Mouse (Mus musculus): ENCODE results near the gene Ten1. TPM values are rescaled to one million over a fixed set of nuclear protein-coding genes. Genes with fewer than 3 reads are reported as not detected.

Ten1 gene
- polyA plus RNA-seq, 1 experiment from 2014 or later: 57.4 TPM

DNA sequence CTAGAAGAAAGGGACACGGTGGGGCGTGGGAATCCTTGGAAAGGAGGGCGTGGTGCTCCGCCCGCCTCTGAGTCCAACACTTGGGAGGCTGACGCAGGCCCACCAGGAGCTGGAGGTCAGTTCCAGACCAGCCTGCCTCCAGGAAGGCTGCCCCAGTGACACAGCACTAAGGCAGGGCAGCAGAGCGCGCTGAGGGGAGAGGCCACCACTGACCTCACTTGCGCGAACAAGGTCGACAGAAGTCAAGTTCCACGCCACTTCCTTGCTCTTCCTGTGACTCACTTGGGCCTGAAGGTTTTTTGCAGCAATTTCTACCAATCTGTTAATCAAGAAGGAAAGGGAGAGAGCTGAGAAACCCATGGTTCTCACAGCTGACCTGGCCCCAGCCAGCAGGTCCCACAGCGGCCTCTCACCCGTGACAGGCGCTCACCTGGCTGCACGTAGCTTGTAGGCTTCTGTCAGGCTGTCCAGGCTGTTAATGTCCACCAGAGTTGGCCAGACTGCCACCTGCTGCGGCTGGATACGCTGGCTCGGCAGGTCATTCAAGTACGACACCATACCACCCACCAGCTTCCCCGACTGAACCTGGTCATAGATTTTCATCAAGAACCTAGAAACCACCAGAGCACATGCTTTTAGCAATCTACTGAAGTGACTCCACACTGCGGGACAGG lies 23.7 kb upstream of the Ten1 start:
- Histone ChIP-seq H3K9me3 (no peaks in the 10 kb centered on the region), H3K27me3 (no peaks in the 10 kb centered on the region), H3K4me3 (replicated peaks) (no peak overlapping the region), H3K27ac (no peak overlapping the region), H3K36me3 (replicated peaks) (peaks cover 70% of the 10 kb centered on the region), H3K9ac (no peak overlapping the region), H3K4me1 (no peaks in the 10 kb centered on the region), H3K4me2 (no peak overlapping the region)
- 92% methylated on average over 22 of the region's 22 CpGs for WGBS
- ATAC-seq (ENCODE audit: low FRiP score): no peak

DNA sequence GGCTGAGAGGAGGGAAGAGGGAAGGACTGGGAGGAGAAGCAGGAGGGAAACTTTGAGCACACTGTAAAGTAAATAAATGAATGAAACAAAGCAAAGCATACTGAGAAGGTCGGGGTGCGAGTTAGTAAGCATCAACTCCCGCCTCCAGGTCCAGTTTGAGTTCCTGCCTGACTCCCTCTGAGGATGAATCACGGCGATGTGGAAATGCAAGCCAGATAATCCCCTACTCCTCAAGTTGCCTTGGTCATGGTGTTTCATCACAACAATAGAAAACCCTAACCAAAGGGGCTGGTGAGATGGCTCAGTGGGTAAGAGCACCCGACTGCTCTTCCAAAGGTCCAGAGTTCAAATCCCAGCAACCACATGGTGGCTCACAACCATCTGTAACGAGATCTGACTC lies 22.6 kb upstream of the Ten1 start:
- Histone ChIP-seq H3K4me2 (no peak overlapping the region), H3K27ac (no peak overlapping the region), H3K27me3 (no peaks in the 10 kb centered on the region), H3K4me1 (no peaks in the 10 kb centered on the region), H3K36me3 (replicated peaks) (peaks cover 80% of the 10 kb centered on the region), H3K9me3 (no peaks in the 10 kb centered on the region), H3K4me3 (replicated peaks) (no peak overlapping the region), H3K9ac (no peak overlapping the region)
- ATAC-seq (ENCODE audit: low FRiP score): no peak
- WGBS: 89% methylated on average over 7 of the region's 7 CpGs

DNA sequence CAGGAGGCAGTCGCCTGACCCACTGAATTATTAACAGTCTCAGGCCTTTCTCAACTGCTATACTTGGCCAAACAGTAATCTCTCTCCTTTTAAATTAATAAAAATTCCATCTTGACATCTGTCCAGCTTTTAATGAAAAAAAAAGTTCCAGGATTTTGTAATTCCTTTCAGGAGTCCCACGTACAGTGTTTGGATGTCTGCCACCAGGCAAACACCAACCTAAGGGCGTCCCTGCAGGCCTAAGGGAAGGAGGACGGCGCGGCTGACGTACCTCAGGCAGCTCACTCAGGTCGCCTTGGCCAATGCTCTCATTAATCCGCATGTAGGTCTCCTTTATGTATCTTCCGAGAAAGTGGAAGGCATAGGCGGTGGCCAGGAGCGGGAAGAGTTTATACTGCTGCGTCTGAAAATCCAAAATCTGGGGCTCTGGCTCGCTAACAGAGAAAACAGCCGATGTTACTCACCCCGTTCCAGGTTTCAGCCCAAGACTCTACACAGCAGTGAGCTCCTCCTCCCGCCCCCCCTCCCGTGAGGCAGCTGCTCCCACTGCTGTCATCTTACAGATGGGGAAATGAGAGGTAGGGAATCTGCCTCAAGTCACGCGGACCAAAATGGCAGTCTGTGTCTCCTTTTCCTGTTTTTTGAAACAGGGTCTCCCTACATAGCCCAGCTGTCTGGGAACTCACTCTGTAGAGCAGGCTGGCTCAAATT lies 20.1 kb upstream of the Ten1 start:
- Histone ChIP-seq H3K36me3 (replicated peaks) (peaks cover 77% of the 10 kb centered on the region), H3K4me3 (replicated peaks) (no peak overlapping the region), H3K9ac (no peak overlapping the region), H3K27ac (no peak overlapping the region), H3K9me3 (no peaks in the 10 kb centered on the region), H3K4me1 (no peaks in the 10 kb centered on the region), H3K27me3 (no peaks in the 10 kb centered on the region), H3K4me2 (no peak overlapping the region)
- ATAC-seq (ENCODE audit: low FRiP score): no peak
- 93% methylated on average over 20 of the region's 20 CpGs for WGBS

DNA sequence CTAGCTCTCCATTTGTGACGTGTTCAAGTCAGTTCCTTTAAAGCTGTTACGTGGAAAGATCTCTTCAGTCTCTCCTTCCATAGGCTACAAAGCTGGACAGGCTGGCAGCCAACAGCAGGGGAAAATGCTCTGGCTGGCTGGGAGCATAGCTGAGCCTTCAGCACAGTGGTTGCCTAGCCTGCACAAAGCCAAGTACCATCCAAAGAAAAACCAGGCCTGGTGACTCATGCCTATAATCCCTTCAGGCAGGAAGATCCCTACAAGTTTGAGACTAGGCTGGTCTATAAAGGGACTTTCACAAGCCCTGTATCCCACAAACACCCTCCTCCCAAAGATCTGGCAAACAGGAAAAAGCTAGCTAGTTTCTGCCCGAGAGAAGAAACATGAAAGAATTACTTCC lies 12.8 kb upstream of the Ten1 start:
- Histone ChIP-seq H3K9me3 (no peaks in the 10 kb centered on the region), H3K4me1 (peaks cover 8% of the 10 kb centered on the region), H3K27ac (no peak overlapping the region), H3K36me3 (replicated peaks) (peaks cover 45% of the 10 kb centered on the region), H3K27me3 (no peaks in the 10 kb centered on the region), H3K4me3 (replicated peaks) (no peak overlapping the region), H3K4me2 (no peak overlapping the region), H3K9ac (no peak overlapping the region)
- ATAC-seq (ENCODE audit: low FRiP score): no peak
- 87% methylated on average over 3 of the region's 3 CpGs for WGBS

DNA sequence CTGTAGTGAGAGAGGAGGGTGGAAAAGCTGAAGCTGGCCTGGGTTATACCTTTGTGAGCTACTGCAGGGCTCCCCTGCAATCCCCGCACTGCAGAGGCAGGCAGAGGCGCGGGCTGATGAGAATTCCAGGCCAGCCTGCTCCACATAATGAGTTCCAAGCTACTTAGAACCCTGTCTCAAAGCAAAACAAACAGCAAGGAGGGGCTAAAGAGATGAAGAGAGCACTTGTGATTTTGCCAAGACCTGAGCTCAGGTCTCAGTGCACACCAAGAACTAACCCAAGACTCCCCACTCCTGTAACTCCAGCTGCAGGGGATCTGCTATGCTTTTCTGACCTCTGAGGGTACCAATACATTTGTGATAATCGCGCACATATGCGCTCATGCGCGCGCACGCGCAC lies 12.3 kb upstream of the Ten1 start:
- Histone ChIP-seq H3K9ac (no peak overlapping the region), H3K4me1 (peaks cover 8% of the 10 kb centered on the region), H3K36me3 (replicated peaks) (peaks cover 46% of the 10 kb centered on the region), H3K4me2 (no peak overlapping the region), H3K4me3 (replicated peaks) (no peak overlapping the region), H3K27ac (no peak overlapping the region), H3K9me3 (no peaks in the 10 kb centered on the region), H3K27me3 (no peaks in the 10 kb centered on the region)
- WGBS: 86% methylated on average over 11 of the region's 11 CpGs
- no peak for ATAC-seq (ENCODE audit: low FRiP score)

DNA sequence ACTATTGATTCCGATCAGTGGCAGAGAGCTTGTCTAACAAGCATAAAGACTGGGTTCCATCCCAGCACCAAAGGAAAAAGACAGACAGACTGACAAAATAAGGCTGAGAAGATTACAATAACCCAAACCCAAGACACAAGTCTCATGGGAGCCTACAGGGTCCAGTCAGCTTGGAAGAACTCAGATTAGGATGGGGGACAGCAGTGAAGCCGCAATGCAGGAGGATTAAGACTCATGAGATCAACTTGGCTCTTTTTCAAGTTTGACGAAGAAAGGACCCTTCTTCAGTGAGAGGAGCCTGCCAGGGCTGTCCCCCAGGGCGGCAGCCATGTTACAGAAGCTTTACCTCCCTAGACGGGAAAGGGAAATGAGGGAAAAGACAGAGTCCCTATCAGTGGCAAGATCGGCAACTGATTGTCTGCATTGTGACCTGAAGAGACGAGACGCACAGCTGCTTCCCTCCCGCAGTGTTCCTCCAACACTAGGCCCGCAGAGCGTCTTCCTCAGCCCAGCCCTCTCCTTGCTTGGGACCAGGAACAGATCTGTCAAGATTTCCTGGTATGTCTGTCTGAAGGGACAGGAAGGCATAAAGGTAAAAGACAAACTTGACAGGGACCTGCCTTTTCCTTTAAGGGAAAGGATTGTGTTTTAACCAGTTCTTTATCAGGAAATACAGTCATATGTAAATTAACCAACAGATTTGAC lies 11.3 kb upstream of the Ten1 start:
- Histone ChIP-seq H3K9me3 (no peaks in the 10 kb centered on the region), H3K9ac (no peak overlapping the region), H3K27me3 (no peaks in the 10 kb centered on the region), H3K36me3 (replicated peaks) (peaks cover 44% of the 10 kb centered on the region), H3K27ac (peak overlapping the region; percentile 38; the same call in 1 of the 2 replicates), H3K4me3 (replicated peaks) (no peak overlapping the region), H3K4me2 (no peak overlapping the region), H3K4me1 (peaks cover 8% of the 10 kb centered on the region)
- ATAC-seq (ENCODE audit: low FRiP score): no peak
- WGBS: 47% methylated on average over 11 of the region's 11 CpGs

DNA sequence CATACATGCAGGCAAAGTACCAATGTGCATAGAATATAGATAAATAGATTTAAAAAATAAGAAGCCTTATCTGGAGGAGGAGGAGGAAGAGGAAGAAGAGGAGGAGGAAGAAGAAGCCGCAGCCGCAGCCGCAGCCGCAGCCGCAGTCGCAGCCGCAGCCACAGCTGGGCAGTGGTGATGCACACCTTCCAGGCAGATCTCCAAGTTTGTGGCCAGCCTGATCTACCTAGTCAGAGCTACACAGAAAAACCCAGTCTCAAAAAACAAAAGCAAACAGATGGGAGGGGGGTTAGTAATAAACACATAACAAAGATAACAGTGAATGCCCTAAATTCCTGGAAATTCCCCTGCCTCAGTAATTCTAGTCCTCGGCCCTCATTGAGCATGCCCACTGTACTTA lies 4.0 kb upstream of the Ten1 start:
- no peak overlapping the region for H3K4me2 ChIP-seq
- H3K4me1 ChIP-seq: peaks cover 14% of the 10 kb centered on the region
- no peaks in the 10 kb centered on the region for H3K9me3 ChIP-seq
- ATAC-seq (ENCODE audit: low FRiP score): no peak
- H3K36me3 ChIP-seq (replicated peaks): peaks cover 24% of the 10 kb centered on the region
- H3K9ac ChIP-seq: no peak overlapping the region
- WGBS: 90% methylated on average over 8 of the region's 8 CpGs
- H3K4me3 ChIP-seq (replicated peaks): no peak overlapping the region
- H3K27ac ChIP-seq: no peak overlapping the region
- H3K27me3 ChIP-seq: no peaks in the 10 kb centered on the region

DNA sequence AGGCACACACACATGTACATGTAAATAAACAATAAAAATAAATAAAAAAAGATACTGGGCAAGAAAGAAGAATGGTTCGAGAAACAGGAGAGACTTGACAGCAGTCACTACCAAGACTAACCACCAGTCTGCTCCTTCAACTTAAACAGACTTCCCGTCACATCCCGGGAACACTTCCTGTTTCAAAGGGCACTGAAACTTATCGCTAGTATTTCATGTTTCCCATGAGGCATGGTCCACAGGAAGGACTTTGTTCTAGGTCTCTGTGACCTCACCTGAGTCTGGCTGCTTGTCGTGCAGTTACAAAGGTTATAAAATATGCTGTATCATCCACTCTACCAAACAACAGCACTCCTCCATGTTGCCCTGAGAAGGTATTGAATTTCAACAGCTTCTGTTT lies 3.4 kb upstream of the Ten1 start:
- H3K9ac ChIP-seq: no peak overlapping the region
- no peak for ATAC-seq (ENCODE audit: low FRiP score)
- H3K4me2 ChIP-seq: no peak overlapping the region
- H3K4me1 ChIP-seq: peaks cover 16% of the 10 kb centered on the region
- 81% methylated on average over 5 of the region's 5 CpGs for WGBS
- H3K27ac ChIP-seq: no peak overlapping the region
- no peaks in the 10 kb centered on the region for H3K27me3 ChIP-seq
- no peak overlapping the region for H3K4me3 ChIP-seq (replicated peaks)
- no peaks in the 10 kb centered on the region for H3K9me3 ChIP-seq
- H3K36me3 ChIP-seq (replicated peaks): peaks cover 21% of the 10 kb centered on the region

DNA sequence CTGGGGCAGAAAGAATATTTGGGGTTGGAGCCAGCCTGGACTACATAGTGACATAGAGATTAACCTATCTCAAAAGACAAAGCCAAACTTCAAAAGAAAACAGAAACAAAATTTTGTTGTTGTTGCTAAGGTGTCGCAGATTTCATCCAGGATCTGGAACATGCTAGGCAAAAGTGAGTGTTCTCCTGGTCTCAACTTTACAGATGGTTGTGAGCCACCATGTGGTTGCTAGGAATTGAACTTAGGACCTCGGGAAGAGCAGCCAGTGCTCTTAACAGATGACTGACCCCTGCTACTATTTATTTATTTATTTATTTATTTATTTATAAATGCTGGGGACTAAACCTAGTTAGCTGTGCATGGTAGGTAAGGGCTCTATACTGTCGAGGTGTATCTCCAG lies 2.3 kb upstream of the Ten1 start:
- H3K9ac ChIP-seq: no peak overlapping the region
- peaks cover 16% of the 10 kb centered on the region for H3K4me1 ChIP-seq
- H3K4me3 ChIP-seq (replicated peaks): no peak overlapping the region
- H3K36me3 ChIP-seq (replicated peaks): peaks cover 16% of the 10 kb centered on the region
- ATAC-seq (ENCODE audit: low FRiP score): no peak
- H3K27me3 ChIP-seq: no peaks in the 10 kb centered on the region
- 93% methylated on average over 3 of the region's 3 CpGs for WGBS
- no peaks in the 10 kb centered on the region for H3K9me3 ChIP-seq
- H3K27ac ChIP-seq: no peak overlapping the region
- H3K4me2 ChIP-seq: no peak overlapping the region

DNA sequence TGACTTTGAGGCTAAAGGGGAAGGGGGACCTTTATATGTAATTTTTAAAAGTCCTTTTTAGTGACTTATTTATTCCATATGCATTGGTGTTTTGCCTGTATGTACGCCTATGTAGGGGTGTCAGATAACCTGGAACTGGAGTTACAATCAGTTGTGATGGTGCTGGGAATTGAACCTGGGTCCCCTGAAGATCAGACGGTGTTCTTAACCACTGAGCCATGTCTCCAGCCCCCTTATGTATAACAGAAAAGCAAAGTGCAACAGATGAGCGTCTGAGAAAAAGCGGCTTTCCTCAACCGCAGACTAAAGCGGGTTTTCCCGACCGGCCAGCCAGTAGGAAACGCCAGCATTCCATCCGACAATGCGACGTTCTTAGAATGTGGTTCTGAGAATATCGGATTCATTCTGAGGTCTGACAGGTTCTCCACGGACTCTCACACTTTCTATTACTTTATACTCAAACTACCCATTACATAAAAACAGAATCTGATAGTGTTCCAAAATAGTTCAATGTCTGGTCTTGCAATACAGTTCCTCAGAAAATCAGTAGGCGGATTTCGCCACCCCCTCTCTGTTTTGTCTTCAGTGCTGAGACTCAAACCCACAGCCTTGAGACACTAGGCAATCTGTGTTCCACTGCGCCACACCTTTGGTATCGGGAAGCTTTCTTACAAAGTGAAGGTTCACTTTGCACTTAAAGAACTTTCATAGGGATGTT lies 1.6 kb upstream of the Ten1 start:
- 95% methylated on average over 18 of the region's 18 CpGs for WGBS
- ATAC-seq (ENCODE audit: low FRiP score): no peak
- Histone ChIP-seq H3K27ac (no peak overlapping the region), H3K4me1 (peaks cover 16% of the 10 kb centered on the region), H3K36me3 (replicated peaks) (peaks cover 12% of the 10 kb centered on the region), H3K27me3 (no peaks in the 10 kb centered on the region), H3K4me3 (replicated peaks) (no peak overlapping the region), H3K4me2 (no peak overlapping the region; the same call in 1 of the 2 replicates), H3K9me3 (no peaks in the 10 kb centered on the region), H3K9ac (no peak overlapping the region)

DNA sequence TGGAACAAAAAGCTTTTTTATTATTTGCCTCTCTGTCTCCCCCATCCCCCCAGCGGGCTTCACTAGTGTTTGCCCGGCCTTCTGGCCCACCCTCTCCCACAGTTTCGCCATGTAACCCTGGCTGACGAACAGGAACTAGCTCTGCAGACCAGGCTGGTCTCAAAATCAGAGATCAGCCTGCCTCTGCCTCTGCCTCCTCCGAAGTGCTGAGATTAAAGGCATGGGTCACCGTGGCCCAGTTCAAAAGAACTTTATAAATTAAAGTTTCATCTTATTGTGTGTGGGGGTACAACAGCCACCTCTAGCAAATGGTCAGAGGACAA lies 1.1 kb upstream of the Ten1 start:
- Histone ChIP-seq H3K4me3 (replicated peaks) (no peak overlapping the region; the same call in 1 of the 2 replicates), H3K4me2 (peak overlapping the region; percentile 79), H3K9ac (no peak overlapping the region)

DNA sequence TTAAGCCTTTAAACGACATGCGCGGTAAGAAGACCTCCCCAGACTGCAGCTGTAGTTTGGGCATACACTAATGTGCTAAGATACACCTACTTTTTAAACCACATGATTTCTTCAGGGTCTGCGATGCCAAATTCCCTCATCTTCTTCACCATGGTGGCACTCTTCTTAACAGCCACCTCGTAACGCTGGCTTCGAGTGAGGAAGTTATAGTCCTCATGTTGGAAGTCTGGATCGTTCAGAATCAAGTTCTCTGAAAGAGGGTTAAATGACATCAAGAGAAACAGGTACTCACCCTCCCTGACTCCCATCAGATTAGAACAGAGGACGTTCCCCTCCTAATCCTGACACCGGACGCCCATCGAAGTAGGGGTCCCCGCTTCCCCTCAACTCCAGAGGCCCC lies 523 bp upstream of the Ten1 start:
- 27% methylated on average over 13 of the region's 13 CpGs for WGBS
- no peaks in the 10 kb centered on the region for H3K27me3 ChIP-seq
- H3K4me1 ChIP-seq: peaks cover 16% of the 10 kb centered on the region
- H3K36me3 ChIP-seq (replicated peaks): peaks cover 12% of the 10 kb centered on the region
- no peaks in the 10 kb centered on the region for H3K9me3 ChIP-seq
- no peak for ATAC-seq (ENCODE audit: low FRiP score)
- peak overlapping the region; percentile 61 for H3K4me3 ChIP-seq (replicated peaks)
- peak overlapping the region; percentile 68 for H3K9ac ChIP-seq
- peak overlapping the region; percentile 90 for H3K27ac ChIP-seq
- peak overlapping the region; percentile 79 for H3K4me2 ChIP-seq

More for the DNA sequence above, 1.1 kb upstream of the Ten1 start:
- H3K27ac ChIP-seq: no peak overlapping the region
- H3K9me3 ChIP-seq: no peaks in the 10 kb centered on the region
- no peaks in the 10 kb centered on the region for H3K27me3 ChIP-seq
- 92% methylated on average over 6 of the region's 6 CpGs for WGBS
- H3K4me1 ChIP-seq: peaks cover 16% of the 10 kb centered on the region
- ATAC-seq (ENCODE audit: low FRiP score): no peak
- H3K36me3 ChIP-seq (replicated peaks): peaks cover 12% of the 10 kb centered on the region

Data from forebrain, embryonic 12.5 days (tissue).